Mouse (Mus musculus) A20 (cell line): ENCODE results near the gene Ppt1.
A peak's percentile ranks its signal among the peaks of the same experiment; 100 is the strongest.
"Not testable (repeated sequence)": the region's sequence is repeated elsewhere in the genome, so short reads cannot be mapped to it uniquely, and the experiment has no call there.

Experiments
- DNase-seq: peaks from one replicate; pipeline ENCODE4 v3.0.0-alpha.2; 2011; ENCODE audit warnings: low read depth, low spot score

The Ppt1 gene

DNA sequence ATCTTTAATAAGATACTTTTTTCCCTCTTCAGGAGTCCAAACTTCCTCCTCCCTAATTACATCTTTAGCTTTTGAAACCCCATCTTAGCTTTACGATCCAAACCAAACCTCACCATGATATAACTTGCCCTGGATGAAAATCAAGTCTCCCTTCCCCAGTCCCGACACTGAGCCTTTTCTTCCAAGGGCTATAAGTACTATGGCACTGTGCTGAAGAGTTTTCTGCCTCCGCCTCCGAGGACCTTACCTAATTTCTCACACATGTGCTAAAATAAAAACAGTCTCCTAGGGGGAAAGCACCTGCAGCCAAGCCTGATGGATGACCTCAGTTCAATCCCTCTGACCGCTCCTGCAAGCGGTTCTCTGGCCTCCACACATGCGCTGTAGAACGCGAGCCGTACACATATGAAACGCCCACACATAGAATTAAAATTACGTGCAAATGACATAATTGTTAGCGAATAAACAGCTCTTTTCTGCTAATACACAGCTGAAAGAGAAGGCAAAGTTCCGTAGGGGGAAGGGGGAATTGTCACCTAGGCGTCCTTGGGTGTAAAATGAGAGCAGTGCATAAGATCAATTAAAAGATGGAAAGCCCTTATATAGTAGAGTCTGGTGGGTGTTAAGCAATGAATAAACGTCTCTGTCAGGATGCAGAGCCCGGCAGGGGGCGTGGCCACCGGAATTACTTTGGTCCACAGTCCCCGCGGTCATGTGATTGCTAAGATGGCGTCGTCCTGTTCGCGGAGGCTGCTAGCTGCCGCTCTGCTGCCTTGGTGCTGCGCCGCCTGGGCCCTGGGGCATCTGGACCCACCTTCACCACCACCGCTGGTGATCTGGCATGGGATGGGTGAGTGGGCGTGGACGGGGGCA, at the start of gene Ppt1:
Gene Ppt1 (plus strand): TSS at position 713 of the 873 bp plus-strand sequence.
- peak; percentile 91 for DNase-seq

DNA sequence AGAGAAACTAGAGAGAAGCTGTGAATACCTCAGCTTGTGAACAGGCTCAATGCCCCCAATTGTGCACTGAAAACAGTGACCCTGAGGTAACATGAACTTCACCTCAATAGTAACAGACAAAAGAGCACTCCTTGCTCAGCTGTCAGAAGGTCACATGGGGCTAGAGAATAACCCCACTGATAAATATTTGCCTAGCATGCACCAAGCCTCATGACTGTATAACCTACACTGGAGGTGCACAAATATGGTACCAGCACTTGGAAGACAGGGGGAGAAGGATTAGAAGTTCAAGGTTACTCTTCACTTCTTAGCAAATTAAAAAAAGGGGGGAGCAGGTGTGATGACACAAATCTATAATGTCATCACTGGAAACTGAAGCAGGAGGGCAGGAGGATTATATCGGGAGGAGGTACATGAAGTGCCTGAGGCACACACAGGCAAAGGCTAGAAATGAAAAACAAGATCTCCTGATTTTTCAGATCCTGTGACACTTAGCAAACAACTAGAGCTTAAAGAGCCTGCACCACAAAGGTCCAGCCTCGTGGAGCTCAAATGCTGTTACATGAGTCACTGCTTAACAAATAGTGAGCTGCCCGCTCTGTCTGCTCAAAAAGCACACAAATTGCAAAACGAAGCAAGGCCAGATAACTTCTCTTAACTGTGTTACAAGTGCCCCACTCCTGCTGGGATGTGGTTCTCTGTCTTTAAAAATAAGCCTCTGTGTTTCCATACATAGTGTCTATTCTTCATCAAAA, 46.5 kb upstream of the Ppt1 start:
- no peak for DNase-seq

DNA sequence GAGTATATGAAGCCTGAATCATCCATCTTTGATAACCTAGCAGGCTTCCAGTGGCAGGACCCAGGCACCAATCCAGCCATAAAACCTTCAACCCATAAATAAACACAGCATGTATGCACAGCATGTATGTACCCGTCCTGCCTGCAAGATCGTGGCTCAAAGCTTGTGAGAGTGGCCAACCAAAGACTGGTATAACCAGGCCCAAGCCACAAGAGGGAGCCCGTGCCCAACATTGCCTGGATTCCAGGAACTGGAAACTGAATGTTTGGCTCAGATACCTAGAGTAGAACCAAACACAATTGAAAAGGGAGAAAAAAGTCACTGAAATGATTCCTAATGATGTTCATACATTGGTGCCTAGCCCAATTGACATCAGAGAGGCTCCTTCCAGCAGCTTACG, 27.9 kb upstream of the Ppt1 start:
- DNase-seq = peak; percentile 75

DNA sequence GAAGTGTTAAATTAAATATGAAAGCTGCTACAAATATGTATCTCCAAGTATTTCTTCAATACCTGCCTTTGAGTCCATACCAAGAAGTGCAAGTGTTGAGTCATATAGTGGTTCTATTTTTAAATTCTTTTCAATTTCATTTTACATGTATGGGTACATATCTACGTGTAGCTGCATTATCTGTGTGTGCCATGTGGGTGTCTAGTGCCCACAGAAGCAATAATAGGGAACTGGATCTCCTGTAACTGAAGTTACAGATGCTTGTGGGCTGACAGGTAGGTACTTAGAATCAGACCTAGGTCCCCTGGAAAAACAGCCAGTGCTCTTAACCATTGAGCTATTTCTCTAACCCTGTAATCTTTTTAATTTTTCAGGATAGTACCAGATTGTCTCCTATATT, 24.9 kb upstream of the Ppt1 start:
- DNase-seq = no peak

DNA sequence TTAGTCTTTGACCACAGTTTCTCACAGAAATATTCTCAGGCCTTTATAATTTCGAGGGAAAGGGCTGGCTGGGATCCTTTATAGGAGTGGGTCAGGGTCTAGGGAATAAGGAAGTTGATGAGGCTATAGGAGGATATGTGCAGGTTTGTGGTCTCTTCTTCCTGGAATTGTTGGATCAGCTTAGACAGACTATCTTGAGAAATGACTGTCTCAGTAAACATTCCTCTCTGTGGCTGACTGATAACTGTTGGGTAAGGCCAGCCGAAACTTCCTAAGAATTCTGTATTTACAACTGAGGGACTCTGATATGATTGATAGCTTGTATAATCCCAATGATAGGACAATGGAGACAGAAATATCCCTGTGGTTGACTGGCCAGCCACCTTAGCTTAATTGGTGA, 24.2 kb upstream of the Ppt1 start:
- DNase-seq = no peak

DNA sequence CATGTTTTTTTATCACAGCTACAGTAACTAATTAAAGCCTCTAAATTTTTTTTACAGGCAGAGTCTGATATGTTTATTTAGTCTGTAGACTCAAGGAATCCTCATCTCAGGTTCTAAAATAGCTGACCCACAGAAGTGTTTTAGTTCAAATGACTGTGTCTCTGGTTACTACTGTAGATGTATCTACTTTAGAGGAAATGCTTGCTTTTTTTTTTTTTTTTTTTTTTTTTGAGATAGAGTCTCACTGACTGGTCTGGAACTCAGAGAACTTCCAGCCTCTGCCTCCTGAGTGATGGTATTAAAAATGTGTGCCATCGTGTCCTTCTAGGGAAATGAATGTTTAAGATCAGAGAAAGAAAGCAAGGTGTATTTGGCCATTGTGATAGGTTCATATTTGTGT, 19.8 kb upstream of the Ppt1 start:
- DNase-seq = no peak

DNA sequence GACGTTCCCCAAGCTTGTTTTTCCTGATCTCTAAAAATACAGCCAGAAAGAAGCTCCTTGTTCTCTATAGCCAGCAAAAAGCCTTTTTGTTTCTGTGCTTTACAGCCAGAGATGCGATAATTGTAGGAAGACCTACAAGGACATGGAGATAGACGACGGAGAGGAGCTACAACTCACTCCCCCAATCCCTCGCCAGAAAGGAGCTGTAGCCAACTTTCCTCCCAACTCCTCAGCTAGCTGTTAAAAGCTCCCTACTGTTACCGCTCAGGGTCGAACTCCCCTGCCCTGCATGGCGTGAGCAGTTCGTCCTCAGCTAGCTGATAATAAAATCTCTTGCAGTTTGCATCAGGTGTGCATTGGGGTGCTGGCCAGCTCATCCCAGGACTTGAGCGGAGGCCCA, 15.1 kb upstream of the Ppt1 start:
- DNase-seq = not testable (repeated sequence)

DNA sequence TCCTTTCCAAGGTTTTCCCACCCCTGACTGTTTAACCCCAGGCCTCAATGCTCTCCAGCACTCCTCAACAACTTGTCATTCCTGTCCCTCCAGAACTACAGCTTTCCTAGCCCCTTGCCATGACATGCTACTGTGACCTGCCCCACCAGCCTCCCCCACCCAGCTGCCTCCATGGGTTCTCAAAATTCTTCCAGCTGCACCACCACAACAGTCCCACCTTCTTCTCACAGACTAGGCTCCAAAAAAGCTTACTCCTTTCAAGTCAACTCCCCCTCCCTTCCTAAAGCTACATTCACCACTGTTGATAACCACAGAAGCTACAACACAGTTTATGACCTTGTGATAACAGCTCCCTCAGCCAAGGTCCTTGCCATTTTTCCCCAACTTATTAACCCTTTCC, 8.4 kb upstream of the Ppt1 start:
- no peak for DNase-seq

DNA sequence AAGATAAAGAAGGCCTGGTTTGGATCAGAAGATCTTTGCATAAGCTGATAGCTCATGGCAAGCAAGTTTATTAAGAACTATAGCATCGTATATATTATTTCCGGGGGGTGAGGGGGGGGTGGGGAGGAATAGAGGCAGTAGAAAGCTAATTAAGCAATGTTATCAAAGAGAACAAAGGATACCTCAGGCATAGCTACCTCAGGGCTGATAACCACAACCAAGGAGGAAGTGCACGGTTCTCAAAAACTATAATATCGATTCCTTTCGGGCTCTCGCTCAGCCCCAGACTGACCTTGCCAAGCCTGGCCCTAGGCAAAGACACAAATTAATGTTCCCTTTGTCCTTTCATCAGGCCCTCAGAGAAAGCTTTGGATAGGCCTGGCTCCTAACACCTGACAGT, 6.7 kb upstream of the Ppt1 start:
- no peak for DNase-seq

DNA sequence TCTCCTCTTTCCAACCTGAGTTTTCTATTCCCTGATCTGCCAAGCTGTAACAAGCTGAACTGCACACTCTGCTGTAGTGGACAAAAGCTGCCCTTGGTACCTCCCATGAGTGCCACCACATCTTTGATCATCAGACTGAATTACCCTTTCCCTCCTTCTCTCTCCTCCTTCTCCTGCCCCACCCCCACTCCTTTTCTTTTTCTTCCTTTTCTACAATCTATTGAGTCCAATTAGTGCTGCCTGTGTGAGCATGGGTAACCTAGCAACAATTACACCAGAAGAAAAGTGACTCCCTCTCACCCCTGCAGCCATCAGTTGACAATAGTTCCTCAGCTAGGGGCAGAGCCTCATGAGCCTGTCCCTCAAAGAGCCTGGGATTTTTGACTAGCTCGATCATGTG, 4.2 kb upstream of the Ppt1 start:
- no peak for DNase-seq

DNA sequence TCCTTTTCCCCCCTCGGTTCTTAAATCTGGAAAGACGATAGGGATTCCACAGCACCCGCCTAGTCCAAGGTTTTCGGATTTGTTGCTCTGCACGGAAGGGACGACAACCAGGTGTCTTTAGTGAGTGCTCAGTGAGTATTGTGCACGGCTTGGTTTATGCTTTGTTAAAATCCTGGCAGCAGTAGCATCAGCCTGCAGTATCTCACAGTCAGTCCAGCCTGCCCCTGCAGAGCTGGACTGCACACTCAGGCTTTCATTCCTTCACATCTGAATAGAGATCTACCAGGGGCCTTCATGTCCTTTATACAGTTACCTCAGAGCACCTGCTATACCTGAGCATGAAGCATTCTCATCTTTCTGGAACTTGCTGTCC, 347 bp downstream of the Ppt1 start:
- DNase-seq = no peak

DNA sequence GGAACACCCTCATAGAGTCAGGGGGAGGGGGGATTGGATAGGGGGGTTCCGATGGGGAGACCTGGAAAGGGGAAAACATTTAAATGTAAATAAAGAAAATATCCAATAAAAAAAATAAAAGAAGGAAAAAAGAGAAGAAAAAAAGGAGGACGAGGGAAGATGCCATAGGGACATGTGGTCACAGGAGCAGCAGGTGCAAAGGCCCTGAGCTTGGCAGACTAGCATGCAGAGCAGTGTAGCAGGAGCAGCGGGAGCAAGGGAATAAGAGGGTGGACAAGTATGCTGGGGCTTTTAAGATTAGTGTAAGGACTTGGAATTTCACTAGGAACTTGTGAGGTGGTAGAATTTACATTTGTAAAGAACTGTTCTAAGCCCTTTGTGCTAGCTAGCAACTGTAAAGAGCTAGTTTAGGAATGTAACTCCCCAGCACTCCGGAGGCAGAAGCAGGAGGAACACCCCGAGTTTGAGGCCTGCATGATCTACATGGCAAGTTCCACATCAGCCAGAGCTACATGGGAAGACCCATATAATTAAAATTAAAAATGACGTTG, 1.2 kb downstream of the Ppt1 start:
- no peak for DNase-seq

DNA sequence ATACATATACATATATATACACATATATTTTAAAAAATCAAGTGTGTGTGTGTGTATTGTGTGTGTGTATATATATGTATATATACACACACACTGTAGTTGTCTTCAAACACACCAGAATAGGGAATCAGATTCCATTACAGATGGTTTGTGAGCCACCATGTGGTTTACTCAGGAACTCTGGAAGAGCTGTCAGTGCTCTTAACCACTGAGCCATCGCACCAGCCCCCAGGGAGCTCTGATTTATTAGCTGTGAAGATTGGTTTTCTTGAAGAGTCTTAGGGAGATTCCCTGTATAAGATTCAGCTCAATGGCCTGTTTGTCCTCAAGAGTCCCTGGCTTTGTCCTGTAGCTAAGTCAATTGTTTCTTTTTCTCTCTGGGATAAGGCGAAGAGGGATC, 2.0 kb downstream of the Ppt1 start:
- no peak for DNase-seq

DNA sequence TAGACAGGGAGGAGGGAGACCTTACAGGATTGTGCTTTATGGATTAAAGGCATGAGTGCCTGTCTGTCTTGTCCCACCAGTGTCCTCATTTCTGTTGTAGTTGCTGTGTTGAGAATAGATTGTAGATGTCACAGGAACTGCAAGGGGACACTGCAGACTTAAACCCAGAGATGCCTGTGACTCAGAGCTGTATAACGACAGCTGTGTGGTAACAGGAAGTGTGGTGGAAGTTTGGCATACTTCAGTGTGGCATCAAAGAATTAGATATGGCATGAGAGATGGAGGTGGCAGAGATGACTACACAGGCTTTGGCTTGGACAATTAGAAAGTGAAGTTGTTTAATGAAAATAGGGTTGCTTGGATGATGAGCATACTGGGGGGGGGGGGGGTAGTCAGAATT, 2.4 kb downstream of the Ppt1 start:
- no peak for DNase-seq

DNA sequence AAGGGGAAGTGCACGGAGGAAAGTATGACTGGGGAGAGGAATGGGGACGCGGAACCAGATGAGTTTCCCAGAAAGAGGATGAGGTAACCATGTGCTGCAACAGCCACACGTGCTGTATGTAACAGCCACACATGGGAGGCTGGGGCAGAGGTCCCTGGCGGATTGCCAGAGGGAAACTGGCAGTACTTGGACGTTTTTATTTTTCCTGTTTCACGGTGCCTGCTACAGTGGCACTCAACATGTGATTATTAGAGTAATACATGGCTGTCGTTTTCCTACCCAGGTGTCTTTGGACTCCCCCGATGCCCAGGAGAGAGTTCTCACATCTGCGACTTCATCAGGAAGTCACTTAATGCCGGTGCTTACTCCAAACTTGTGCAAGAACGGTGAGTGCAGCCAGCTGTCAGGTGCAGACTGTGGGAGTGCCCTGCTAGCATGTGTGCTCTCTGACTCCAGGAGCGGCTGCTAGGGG, 12.1 kb downstream of the Ppt1 start:
- peak; percentile 56 for DNase-seq

DNA sequence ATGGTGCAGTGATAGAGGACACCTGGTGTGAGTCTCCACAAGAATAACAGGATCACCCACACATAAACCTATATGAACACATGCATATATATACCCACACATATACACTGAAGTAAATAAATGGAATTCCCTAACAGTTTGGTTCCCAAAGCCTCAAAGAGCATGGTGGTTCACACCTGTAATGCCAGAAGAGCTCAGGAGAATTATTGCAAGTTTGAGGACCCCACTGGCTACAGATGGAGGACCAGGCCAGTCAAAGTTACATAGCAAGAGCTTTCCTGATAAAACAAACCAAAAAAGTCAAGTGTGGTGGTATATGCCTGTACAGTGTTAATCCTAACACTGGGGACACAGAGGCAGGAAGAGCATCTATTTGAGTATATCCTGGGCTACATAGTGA, 15.5 kb downstream of the Ppt1 start:
- DNase-seq = no peak

DNA sequence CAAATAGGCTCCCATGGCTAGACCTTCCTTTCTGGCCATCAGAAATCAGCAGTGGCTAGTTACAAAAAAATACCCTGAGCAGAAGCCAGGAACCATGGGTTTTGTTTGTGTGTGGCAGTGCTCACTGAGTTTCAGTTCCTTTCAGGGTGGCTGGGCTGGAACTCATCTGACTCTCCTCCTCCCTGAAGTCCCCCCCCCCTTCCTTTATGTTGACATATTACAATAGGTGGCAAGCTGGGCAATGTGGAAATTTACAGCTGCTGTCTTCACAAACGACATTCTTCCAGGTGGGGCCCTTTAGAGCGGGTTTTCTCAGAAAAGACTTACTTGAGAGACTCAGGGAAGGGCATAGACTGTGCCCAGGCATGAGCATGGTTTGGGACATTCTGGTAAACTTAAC, 17.6 kb downstream of the Ppt1 start:
- DNase-seq = peak; percentile 89

DNA sequence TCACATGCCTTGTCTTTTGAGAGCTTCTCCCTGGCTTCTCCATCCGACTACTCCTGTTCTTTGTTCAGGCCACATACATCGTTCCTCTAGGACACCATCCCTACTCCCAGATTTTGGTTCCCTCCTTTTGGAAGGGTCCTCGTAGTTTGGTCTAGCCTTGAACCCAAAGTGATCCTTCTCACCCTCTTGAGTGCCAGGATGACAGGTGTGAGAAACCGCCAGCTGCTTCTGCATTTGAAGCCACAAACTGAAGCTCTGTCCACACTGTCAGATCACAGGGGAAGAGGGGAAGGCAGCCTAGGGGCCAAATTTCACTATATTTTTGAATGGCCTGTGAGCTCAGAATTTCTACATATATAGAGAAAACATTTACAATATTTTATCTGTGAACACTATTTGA, 18.7 kb downstream of the Ppt1 start:
- peak; percentile 31 for DNase-seq

DNA sequence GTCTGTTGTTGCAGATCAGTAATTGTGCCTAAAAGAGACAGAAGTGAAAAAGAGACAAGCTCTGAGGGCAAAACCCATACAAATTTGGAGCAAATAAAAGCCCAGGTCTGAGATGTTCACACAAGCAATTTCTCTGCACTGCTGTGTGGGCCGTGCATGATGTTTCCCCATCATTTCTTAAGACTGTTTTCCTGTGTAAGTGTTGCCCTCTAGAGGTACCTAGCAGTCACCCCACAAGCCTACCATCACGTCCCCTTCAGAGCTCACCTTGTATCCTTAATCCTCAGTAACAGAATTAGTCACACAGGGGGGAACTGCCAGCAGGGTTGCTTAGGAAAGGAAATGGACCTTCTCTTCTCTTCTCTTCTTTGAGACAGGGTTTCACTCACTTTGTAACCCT, 21.9 kb downstream of the Ppt1 start:
- DNase-seq = peak; percentile 39

DNA sequence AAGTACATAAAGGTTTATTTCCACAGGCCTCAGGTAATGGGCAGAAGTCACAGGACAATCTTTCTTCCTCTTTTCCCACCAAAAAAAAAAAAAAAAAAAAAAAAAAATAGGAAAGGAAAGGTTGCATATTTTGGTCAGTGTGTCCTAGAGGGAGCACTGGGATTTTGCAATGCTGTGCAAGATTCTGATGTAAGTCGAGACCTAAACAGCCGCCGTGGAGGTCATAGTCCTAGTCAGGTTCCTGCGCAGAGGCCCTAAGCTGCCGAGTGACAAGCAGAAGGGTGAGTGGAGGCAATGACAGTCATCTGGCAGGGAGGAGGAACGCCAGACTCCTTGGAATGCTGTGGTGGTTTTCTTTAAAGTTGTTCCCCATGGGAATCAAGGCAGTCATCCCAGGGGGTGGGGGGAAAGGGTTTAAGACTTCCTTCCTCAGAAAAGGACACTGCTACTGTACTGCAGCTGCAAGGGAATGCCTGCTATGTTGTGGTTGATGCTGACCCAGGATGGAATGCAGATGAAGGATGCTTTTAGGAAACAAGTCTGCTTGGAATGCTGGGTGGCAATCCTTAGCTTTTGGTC, 23.1 kb downstream of the Ppt1 start:
- DNase-seq = no peak

DNA sequence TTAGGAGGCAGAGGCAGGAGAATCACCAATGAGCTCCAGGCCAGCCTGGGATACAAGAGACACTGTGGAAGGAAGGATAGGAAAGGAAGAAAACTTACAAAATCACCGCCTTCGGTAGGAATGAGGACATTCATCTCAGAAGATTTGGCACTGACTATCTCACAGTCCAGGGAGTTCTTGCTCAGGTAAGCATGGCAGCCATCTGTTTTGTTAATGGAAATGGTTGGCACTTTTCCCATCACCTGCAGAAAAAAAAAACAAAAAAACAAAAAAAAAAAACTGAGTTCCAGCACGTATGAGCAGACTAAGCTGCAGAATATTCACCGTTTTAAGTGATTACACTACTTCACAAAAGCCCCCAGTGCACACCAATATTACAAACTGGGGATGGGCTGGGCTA, 25.8 kb downstream of the Ppt1 start:
- no peak for DNase-seq

DNA sequence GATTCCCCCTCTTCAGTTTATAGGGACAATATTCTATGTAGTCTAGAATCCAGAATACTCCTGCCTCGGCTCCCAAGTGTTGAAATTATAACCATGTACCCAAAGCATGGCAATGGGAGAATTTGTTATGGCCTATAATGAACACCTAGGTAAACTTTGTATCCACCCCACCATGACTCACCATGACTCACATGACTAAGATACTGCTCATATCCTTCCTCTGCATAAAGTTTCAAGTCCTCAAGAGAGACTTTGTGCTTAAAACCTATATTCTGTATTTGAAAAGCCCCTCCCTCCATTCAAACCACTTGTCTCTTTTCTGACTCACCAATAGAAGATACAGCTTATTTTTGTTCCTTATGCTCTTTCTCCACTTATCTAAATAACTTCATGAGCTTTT, 32.0 kb downstream of the Ppt1 start:
- no peak for DNase-seq
